Mouse (Mus musculus): ENCODE measurements around the gene Itga1. TPM values are rescaled to one million over a fixed set of nuclear protein-coding genes. Genes with fewer than 3 reads are reported as not detected.

Itga1 gene
- polyA plus RNA-seq, 1 experiment from 2014 or later: 6.0 TPM

DNA sequence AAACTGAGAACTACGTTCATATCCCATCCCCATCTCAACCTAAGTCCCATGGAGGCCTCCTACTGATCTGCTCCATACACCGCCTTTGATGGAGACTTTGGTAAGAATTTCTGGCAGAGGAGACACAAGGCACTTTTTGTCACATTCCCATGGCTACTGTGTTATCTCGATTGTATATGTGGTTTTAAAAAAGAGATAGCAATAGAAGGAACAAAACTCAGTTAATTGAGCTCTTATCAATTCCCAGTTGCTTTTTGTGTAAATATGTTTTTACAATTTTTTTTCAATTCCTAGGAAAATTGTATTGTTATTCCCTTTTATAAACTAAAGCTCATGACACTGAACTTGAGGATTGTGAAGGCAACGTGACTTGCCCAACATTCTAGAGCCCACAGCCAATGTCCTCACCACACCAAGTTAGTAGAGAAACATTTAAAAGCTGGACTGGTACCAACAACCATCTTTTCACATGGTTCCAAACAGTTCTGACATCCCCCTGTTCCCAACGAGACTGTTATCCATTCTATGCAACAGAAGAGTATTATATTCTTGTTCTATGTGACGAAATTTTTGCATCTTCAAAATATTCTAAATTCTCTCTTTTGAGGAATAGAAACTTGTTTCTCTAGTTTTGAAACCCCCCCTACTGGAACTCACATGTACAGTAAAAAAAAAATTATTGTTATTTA is 22.6 kb downstream of the Itga1 start:
- H3K9me3 ChIP-seq: no peaks in the 10 kb centered on the region
- 86% methylated on average over 6 of the region's 6 CpGs for WGBS
- ATAC-seq (ENCODE audit: low FRiP score, low read depth): no peak
- no peak overlapping the region for H3K4me2 ChIP-seq (replicated peaks)
- no peak overlapping the region for H3K9ac ChIP-seq (replicated peaks)
- no peaks in the 10 kb centered on the region for H3K4me1 ChIP-seq
- H3K36me3 ChIP-seq: no peaks in the 10 kb centered on the region
- no peak overlapping the region for H3K27ac ChIP-seq (replicated peaks)
- no peaks in the 10 kb centered on the region for H3K27me3 ChIP-seq
- H3K4me3 ChIP-seq: no peak overlapping the region

DNA sequence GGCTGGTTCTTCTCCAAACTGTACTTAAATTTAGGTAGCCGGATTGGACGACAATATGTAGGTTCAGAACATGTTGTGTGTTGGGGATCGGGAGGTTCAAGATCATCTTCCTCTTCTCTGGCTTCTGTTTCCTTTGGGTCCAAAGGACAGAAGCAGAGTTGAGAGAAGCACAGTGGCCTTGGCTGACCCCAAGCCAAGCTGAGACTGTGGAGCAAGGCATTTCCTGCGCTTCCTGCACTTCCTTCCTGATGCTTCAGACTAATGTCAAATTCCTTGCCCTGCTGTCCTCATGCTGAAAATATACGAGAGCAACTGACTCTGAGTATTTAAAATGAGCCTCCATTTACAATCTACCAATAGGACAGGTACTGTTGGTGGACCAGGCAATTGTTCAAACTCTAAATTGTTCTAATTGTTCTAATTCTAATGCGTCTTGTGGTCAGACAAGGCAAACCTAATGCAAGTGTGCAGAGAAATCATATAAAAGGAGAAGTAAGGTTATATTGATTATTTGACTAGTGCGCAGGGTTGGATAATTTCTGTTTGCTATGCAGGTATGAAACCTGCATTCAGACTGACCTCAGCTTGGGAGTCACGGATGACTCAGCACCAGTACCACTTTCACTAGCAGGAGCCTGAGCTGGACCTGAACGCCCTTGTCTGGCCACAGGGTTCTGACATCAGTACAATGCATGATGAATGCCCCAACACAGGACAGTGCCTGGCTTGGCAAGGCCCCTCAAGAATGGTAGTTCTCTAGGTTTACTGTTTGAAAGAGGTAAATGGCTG is 24.2 kb downstream of the Itga1 start:
- Histone ChIP-seq H3K9me3 (no peaks in the 10 kb centered on the region), H3K4me2 (replicated peaks) (no peak overlapping the region), H3K4me1 (no peaks in the 10 kb centered on the region), H3K27ac (replicated peaks) (no peak overlapping the region), H3K36me3 (no peaks in the 10 kb centered on the region), H3K27me3 (no peaks in the 10 kb centered on the region), H3K9ac (replicated peaks) (no peak overlapping the region), H3K4me3 (no peak overlapping the region)
- ATAC-seq (ENCODE audit: low FRiP score, low read depth): no peak
- 86% methylated on average over 9 of the region's 9 CpGs for WGBS

DNA sequence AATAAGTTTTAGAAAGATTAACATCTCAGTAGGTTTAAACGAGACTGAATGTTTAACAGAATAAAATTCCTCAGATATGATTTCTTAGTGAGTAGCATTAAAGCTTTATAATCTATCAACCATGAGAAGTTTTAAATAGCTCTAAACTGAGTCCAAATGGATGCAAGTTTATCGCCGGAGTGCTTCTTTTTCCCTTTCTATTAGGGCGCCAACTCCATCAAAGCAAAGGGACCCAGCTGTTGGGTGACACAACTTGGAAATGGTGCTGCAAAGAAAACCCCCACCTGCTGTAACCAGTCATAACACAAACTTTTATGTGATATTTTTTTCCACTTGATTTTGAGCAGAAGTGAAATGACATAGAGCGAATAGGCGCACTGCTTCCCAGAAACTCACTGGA is 29.4 kb downstream of the Itga1 start:
- Histone ChIP-seq H3K9me3 (no peaks in the 10 kb centered on the region), H3K36me3 (no peaks in the 10 kb centered on the region), H3K27ac (replicated peaks) (no peak overlapping the region), H3K4me1 (no peaks in the 10 kb centered on the region), H3K27me3 (no peaks in the 10 kb centered on the region), H3K4me3 (no peak overlapping the region), H3K9ac (replicated peaks) (no peak overlapping the region), H3K4me2 (replicated peaks) (no peak overlapping the region)
- WGBS: 95% methylated on average over 6 of the region's 6 CpGs
- no peak for ATAC-seq (ENCODE audit: low FRiP score, low read depth)

DNA sequence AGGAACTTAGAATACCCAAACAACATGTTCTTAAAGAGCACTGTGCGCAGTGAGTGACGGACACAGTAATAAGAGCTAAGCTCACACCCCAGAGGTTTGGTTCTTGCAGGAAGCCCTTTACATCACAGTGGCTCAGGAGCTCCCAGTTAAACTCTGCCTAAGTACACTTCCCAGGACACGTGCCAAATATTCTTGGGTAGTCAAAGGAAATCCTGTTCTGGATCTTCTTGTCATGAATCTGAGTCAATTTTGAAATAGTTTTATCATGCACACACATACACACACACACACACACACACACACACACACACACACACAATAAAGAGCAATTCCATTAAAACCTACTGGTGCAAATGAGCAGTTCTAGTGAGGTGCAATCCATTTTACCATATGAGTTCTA is 30.3 kb downstream of the Itga1 start:
- WGBS: 81% methylated on average over 3 of the region's 3 CpGs
- Histone ChIP-seq H3K4me2 (replicated peaks) (no peak overlapping the region), H3K27ac (replicated peaks) (no peak overlapping the region), H3K9ac (replicated peaks) (no peak overlapping the region), H3K4me1 (no peaks in the 10 kb centered on the region), H3K9me3 (no peaks in the 10 kb centered on the region), H3K27me3 (no peaks in the 10 kb centered on the region), H3K36me3 (no peaks in the 10 kb centered on the region), H3K4me3 (no peak overlapping the region)
- ATAC-seq (ENCODE audit: low FRiP score, low read depth): no peak

DNA sequence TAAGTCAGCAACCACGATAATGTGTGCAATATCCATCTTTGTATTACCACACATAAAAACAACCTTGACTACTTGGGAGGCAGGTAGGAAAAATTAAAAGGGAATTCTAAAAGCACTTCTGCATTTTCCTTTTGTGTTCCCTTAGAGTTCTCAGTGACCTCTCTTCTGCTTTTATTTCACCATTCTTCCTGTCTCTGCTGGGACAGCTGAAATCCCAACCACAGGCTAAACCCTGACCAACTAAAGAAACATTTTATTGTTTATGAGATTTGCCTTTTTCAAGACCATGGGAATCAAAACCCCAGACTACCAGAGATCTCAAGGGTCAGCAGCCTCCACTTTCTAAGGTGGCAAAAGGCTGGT is 33.8 kb downstream of the Itga1 start:
- Histone ChIP-seq H3K4me3 (no peak overlapping the region), H3K4me1 (no peaks in the 10 kb centered on the region), H3K36me3 (no peaks in the 10 kb centered on the region), H3K9ac (replicated peaks) (no peak overlapping the region), H3K9me3 (no peaks in the 10 kb centered on the region), H3K27ac (replicated peaks) (no peak overlapping the region), H3K27me3 (no peaks in the 10 kb centered on the region), H3K4me2 (replicated peaks) (no peak overlapping the region)
- 94% methylated on average over 1 of the region's 1 CpGs for WGBS
- ATAC-seq (ENCODE audit: low FRiP score, low read depth): no peak

DNA sequence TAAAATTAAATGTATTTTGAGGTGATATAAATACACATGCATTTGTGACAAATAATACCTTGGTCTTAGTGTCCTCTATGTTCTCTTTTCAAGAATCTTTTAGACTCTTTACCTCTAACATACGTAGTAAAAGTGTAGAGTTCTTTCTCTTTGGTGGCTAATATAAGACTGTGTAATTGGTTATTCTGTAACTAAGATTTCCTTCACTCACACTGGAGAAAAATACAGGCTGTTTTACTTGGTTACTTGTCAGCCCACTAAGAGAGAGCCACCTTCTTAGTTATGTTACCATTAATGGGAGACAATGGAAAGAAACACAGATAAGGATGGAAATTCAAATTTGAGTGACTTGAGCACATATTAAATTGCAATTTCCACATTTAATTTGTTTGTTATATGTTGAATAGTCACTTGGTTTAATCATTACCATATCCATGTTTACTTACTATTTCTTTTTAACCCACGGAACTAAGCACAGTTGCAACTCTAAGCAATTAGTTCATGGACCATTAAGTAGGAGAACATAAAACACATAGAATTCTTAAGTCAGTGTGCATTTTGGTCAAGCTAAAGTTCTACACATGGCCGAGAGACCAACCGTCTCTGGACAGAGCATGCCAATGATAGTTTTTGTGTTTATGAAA is 34.3 kb downstream of the Itga1 start:
- WGBS: 90% methylated on average over 4 of the region's 4 CpGs
- ATAC-seq (ENCODE audit: low FRiP score, low read depth): no peak
- Histone ChIP-seq H3K9ac (replicated peaks) (no peak overlapping the region), H3K9me3 (no peaks in the 10 kb centered on the region), H3K27ac (replicated peaks) (no peak overlapping the region), H3K4me1 (no peaks in the 10 kb centered on the region), H3K27me3 (no peaks in the 10 kb centered on the region), H3K4me3 (no peak overlapping the region), H3K36me3 (no peaks in the 10 kb centered on the region), H3K4me2 (replicated peaks) (no peak overlapping the region)

DNA sequence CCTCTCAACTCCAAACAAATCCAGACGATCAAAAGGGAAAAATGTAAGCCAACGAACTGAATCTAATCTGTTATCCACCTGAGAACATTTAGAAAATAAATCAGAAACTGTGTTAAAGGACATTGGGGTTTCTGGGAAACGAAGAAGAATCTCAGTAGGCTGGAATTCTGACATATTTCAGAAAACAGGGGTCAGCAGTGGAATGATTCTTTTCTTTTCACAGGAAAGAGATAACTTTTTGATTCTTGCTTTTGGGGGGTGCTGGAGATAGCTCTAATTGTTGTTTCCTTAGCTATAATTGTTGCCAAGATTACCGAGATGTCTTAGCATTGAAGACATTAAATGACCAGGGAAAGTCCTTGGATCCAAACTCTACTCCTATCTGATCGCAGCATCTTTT is 44.2 kb downstream of the Itga1 start:
- Histone ChIP-seq H3K27ac (replicated peaks) (no peak overlapping the region), H3K27me3 (no peaks in the 10 kb centered on the region), H3K36me3 (no peaks in the 10 kb centered on the region), H3K4me1 (peaks cover 5% of the 10 kb centered on the region; the same call in 1 of the 2 replicates), H3K9me3 (no peaks in the 10 kb centered on the region), H3K9ac (replicated peaks) (no peak overlapping the region), H3K4me3 (no peak overlapping the region), H3K4me2 (replicated peaks) (no peak overlapping the region)
- no peak for ATAC-seq (ENCODE audit: low FRiP score, low read depth)
- WGBS: 87% methylated on average over 5 of the region's 5 CpGs

DNA sequence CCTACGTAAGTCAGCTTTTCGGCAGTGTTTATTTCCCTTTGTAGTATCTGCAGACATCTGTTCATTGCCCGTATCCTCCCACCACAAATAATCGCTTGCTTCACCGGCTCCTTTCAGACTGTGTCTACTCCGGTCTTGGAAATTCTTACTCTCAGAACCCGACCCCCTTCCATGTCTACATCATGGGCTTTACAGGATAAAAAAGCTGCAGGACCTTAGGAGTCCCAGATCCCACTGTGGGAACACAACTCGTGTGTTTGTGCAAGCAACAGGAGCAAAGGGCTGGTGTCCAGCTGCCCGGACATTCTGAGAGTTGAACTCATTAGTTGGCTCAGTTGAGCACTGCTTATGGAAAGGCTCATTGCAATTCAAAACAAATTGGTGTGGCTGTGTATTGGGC is 47.0 kb downstream of the Itga1 start:
- Histone ChIP-seq H3K36me3 (no peaks in the 10 kb centered on the region), H3K9ac (replicated peaks) (no peak overlapping the region), H3K27ac (replicated peaks) (no peak overlapping the region), H3K4me3 (no peak overlapping the region), H3K9me3 (no peaks in the 10 kb centered on the region), H3K4me1 (peaks cover 5% of the 10 kb centered on the region; the same call in 1 of the 2 replicates), H3K27me3 (no peaks in the 10 kb centered on the region), H3K4me2 (replicated peaks) (no peak overlapping the region)
- WGBS: 34% methylated on average over 9 of the region's 9 CpGs
- ATAC-seq (ENCODE audit: low FRiP score, low read depth): no peak

DNA sequence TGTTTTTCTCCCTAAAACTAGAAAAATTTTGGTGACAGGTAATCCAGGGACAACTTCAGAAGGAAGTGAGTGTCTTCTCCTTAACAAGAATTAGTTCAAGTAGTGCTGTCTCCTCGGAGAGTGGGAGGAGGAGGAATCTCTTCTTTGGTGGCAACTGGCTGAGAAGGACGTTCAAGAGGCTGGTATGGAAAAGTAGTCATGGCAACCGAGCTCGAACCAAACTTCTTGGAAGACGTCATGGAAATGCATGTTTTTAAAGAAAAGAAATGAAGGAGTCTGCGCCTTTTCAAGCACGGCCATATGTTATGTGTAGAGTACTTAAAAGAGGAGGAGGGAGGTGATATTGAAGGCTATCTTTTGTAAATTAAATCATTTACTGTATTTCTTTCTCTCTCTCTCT is 49.2 kb downstream of the Itga1 start:
- peaks cover 5% of the 10 kb centered on the region; the same call in 1 of the 2 replicates for H3K4me1 ChIP-seq
- H3K36me3 ChIP-seq: no peaks in the 10 kb centered on the region
- ATAC-seq (ENCODE audit: low FRiP score, low read depth): no peak
- H3K9me3 ChIP-seq: no peaks in the 10 kb centered on the region
- no peaks in the 10 kb centered on the region for H3K27me3 ChIP-seq
- no peak overlapping the region for H3K4me2 ChIP-seq (replicated peaks)
- no peak overlapping the region for H3K4me3 ChIP-seq
- no peak overlapping the region for H3K27ac ChIP-seq (replicated peaks)
- no peak overlapping the region for H3K9ac ChIP-seq (replicated peaks)
- WGBS: 65% methylated on average over 7 of the region's 7 CpGs

DNA sequence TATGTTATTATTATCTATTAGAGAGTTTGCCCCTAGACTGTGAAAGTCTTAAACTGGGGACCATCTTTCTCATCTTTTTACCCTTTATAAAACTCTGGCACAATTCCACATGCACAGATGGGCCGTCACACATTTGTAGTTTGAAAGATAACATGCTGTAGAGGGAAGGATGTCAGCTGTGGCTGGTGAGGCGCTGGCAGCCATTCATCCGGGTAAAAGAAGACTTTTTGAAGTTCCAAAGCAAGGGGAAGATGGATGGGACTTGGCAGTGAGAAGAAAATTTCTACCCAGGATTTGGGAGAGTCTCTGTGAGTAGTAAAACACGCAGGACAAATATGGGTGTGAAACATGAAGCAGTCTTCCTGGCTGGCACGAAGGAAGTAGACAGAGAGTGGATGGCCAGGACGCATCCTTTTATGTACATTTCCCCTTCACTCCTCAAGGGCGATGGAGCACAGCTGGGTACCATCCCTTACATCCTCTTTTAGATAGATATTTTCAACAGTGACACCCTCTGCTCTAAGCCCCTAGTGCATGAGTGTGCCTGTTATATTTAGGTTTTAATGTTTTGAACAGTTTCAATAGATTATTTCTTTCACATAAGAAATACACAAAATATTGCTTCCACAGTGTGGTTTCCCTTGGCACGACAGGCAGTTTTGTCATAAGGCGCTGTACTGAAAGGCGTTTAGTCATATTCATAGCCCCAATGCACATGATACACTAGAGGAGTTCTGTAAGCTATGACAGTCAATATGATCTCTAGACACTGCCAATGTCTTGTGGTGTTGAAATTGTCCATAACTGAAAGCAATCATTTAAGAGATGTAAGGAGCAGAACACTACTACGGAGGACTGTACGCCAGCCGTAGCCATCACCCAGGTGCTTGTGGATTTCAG is 50.9 kb downstream of the Itga1 start:
- Histone ChIP-seq H3K4me2 (replicated peaks) (no peak overlapping the region), H3K27ac (replicated peaks) (no peak overlapping the region), H3K27me3 (no peaks in the 10 kb centered on the region), H3K36me3 (no peaks in the 10 kb centered on the region), H3K4me3 (no peak overlapping the region), H3K4me1 (peaks cover 5% of the 10 kb centered on the region; the same call in 1 of the 2 replicates), H3K9ac (replicated peaks) (no peak overlapping the region), H3K9me3 (no peaks in the 10 kb centered on the region)
- ATAC-seq (ENCODE audit: low FRiP score, low read depth): no peak
- WGBS: 92% methylated on average over 13 of the region's 13 CpGs

DNA sequence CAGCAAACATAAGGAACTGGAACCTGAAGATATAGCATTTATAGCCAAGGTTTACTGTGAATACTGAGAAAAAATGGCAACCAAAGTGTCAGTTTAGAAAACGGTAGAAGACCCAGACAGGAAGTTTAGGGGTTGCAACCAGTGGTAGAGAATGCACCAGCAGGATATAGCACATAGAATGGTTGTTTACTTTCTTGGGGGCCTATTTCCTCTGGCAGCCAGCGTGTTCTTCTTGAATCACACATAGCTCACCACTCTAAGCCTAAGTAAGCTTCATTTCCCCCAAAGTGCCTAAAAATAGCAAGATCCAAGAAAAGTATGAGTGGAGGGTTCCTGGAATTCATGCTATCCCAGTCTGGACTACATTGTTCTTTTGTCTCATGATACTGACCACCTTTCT is 59.1 kb downstream of the Itga1 start:
- WGBS: 81% methylated on average over 2 of the region's 2 CpGs
- Histone ChIP-seq H3K27ac (replicated peaks) (no peak overlapping the region), H3K4me2 (replicated peaks) (no peak overlapping the region), H3K4me3 (no peak overlapping the region), H3K4me1 (no peaks in the 10 kb centered on the region), H3K9me3 (no peaks in the 10 kb centered on the region), H3K27me3 (no peaks in the 10 kb centered on the region), H3K36me3 (no peaks in the 10 kb centered on the region), H3K9ac (replicated peaks) (no peak overlapping the region)
- no peak for ATAC-seq (ENCODE audit: low FRiP score, low read depth)
